Mouse (Mus musculus): ENCODE data around the gene Aqr.

Aqr gene

DNA sequence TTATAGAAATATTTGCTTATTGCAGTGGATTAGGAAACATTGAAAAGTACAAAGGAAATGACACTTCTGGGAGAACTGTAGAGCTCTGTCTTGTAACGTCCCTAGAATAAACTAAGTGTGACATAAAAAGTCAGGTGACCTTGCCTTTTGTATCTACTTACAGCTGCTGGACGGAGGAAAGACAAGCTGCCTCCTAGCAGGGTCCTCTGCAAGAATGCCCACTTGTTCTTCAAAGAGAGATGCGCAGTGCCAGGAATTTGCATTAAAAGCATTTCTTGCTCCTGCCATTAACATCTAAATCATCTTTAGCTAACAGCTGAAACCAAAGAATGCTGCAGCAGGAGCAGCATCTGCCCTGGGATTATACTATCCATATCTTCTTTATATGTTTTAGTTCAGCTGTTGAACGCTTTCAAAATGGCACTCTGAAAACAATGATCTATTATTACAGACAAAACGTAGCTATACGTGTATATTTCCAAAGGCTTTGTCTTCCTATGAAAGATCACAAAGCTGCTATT, 126.7 kb downstream of the Aqr start:
- no peak for DNase-seq (ENCODE audit: low read depth)

DNA sequence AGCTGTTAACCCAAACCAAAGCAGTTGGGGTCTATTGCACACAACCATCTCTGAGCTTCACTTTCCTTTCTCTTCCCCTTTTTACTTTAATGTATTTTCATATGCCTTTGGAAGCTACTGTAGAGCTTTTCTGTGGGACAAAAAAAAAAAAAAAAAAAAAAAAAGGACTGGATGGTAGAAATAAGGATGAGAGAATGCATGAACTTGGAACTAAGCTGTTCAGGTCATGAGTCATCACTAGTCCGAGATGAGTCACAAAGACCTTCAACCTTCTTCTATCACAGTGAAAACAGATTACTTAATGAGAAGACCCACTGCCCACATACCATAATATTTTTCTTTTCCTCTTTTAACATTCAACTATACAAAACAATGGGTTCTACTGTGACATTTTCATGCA, 127.2 kb downstream of the Aqr start:
- no peak for DNase-seq (ENCODE audit: low read depth)

DNA sequence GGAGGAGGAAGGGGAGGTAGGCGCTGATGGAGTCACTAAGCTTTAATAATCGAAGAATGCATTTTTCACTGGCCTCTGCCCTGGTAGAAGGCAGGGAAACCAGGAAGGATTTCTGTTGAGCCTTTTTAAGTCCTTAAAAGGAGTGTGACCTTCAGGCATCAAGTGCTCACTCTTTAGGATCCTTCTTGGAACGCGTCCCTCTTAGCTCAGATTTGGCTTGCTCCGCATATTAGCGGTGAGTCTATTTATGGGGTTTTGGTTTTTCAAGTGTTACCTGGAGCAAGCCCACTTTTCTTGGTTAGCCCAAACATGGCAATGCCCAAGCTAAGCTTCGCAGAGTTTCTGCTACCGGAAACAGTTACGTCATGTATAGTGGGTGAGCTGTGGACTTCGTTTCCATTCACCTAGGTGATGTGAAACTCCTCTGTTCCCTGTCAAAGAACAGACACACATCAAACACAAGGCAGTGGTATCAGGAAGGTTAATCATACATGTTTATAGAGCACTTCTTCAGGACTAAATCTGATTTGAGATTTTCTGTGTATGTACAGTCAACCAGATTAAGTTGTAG, 128.5 kb downstream of the Aqr start:
- no peak for DNase-seq (ENCODE audit: low read depth)

DNA sequence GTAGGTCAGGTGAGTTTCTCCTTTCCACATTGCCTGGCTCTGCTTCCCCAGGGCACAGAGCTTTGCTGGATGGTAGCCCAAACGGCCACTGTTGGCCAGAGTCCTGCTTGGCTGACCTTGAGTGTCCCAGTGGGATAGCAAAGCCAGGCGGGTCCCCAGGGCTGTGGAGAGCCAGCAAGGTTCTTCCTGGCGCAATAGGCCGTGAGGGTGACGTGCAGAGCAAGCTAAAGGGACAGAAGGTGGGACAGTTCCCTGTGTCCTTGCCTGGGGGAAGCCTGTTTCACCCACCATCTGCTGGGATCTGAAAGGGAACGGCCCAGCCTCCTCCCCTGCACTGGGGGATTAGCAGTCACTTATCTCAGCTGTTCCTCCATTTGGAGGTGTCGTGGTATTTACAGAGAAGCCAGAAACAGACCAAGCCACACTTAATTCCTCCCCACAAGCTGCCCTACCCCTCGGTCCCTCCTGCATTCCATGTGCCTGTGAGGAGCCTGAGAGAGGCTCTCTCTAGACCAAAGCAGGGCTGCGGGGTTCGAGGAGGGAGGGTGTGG, 129.4 kb downstream of the Aqr start:
- DNase-seq (ENCODE audit: low read depth): no peak

DNA sequence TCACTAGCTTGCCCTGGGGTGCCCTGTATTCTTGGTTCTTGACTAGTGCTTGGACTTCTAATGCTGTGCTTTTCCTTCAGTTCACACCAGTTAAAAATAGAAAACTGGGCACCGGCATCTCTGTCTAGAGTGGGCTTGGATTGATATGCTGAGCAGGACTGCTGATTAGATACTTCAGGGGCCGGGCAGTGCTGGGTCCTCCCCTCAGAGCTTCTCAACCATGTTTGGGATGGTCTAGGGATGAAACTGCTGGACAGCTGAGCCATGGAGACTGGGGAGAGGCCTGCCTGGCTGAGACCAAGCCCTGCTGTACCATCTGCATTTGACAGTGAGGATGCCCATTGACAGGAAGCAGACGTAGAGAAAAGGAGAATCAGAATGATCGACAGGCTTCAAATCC, 132.7 kb downstream of the Aqr start:
- no peak for DNase-seq (ENCODE audit: low read depth)

DNA sequence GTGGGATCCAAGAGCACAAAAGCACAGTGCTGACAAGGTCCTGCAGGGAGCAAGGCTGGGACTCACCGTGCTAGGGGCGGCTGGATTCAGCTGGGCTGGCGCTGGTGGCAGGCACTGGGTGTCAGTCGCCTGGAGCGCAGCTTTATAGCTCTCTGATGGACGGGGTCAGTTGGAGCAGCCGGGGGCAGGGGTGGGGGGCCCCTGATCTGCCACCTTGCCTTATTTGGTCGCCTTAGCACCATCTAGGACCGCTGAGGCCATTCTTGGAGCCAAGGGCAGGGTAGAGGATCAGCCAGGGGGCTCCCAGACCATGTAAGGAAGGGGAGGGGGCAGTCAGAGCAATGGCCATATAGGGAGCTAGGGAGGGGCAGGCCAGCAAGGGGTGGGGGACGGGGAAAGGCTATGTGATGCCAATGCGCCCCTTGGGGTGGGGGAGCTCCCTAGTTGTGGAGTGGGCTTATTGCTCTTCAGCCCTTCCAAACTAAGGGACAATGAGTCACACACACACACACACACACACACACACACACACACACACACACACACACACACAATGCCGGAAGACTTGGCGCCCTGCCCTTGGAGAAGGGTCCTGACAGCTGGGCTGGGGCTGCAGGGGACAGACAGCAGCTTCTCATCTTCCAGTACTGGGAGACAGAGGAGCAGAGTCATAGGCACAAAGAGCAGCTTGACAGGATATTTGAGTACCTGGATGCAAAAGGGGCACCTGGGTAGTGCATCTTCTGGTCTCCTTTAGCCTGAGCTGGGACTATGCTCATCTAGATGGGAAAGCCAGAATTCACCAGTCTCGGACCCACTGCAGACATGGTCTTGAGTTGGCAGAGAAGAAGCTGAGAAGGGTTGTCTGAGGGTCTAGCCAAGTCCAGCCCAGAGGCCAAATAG, 133.9 kb downstream of the Aqr start, which contains the start of gene Actc1:
Actc1 (minus strand) TSS at position 853 of the 903 bp plus-strand sequence.
- DNase-seq (ENCODE audit: low read depth): no peak

DNA sequence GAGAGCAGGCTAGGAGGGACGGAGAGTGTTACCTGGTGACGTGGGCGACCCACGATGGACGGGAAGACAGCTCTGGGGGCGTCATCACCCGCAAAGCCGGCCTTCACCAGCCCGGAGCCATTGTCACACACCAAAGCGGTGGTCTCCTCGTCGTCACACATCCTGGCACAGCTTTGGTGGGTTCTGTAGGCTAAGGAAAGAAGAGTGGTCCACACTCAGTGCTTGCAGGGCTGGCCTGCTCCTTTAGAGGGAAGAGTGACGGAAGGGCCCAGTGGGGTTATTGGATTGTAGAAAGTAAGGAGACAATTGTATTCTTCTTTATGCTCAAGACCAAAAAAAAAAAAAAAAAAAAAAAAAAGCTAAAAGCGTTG, 135.0 kb downstream of the Aqr start:
- DNase-seq (ENCODE audit: low read depth): no peak

Measured in fibroblast of lung, adult 2 months (primary cell).